Mouse (Mus musculus): ENCODE results near the gene Rabgap1. TPM values are rescaled to one million over a fixed set of nuclear protein-coding genes. Genes with fewer than 3 reads are reported as not detected.
"Not testable (repeated sequence)": the region's sequence is repeated elsewhere in the genome, so short reads cannot be mapped to it uniquely, and the experiment has no call there.

Gene Rabgap1
- total RNA-seq, 2 experiments from 2014 or later: 6.2 to 8.3 TPM

DNA sequence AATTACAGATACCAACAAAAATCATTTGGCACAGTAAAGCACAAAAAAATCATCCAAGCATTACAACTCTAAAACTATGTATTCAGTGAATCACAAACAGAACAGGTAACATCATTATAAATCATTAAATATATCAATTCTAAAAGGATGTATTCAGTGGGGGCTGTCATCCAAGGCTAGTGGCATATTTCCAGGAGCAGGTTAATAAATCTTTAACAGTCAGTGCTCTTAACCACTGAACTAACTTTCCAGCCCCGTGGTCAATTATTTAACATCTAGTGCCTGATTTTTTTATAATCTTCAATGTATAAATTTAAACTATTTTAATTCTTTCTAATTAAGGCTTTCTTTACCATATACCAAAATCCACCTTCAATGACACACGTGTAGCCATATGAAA, 62.8 kb downstream of the Rabgap1 start:
- ATAC-seq (replicated peaks; ENCODE audit: low FRiP score, poor library complexity, severe bottlenecking): not testable (repeated sequence)

DNA sequence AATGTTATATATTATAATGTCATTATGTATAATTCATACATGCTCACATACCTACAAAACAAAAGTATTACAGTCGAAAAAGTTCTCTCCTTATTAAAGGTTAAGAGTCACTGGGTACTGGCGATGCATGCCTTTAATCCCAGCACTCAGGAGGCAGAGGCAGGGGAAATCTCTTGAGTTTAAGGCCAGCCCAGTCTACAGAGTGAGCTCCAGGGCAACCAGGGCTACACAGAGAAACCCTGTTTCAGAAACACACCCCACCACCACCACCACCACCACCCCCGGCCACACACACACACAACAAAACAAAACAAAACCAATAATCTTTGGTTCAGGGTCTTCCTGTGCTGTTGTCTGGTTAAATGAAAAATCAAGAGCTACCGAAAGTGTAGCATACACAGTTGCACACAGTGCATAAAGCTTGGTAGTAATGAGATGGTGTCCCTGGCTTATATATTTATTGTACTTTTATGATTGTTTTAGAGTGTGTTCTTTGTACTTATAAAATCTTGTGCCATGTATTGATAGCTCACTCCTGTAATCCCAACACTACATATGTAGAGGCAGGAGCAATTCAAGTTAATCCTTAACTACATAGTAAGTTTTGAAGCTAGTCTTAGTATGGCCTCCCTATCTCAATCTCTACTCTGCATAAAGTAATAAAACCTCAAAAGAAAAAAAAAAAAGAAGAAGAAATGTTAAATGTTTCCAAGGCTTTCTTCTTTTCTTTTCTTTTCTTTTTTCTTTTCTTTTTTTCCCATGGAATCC, 68.2 kb downstream of the Rabgap1 start:
- ATAC-seq (replicated peaks; ENCODE audit: low FRiP score, poor library complexity, severe bottlenecking): no peak

DNA sequence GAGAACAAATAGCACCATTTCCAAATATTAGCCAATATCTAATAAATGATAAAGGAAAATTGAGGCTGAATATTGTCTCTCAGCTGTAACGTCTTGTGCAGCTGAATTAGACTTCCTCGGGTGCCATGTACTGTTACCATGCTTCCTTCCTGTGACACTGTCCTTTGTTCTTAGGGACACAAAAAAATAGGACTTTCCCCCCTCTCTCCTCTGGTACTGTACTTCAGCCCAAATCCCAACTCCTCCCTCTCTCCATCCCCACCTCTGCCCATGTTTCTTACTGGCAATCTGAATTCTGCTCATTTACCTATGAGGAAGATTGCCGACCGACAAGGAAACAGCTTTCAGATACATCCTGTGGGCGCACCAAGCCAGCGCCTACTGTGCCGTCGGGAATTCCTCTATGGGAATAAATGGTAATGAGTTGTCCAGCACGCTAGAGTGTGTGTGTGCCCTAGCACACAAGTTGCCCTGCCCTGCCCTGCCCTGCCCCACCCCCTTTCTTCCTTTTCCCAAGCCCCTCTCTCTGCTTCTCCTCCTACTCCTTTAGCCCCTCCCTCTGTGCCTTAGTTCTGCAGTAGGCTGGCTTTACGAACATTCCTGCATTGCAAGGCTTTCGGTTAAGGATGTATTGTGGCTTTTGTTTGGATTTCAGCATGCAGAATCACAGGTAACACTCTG, 73.1 kb downstream of the Rabgap1 start, which contains the start of gene Gpr21:
TSS of gene Gpr21 (plus strand) at position 303 of the 681 bp plus-strand sequence.
- ATAC-seq (replicated peaks; ENCODE audit: low FRiP score, poor library complexity, severe bottlenecking): no peak

DNA sequence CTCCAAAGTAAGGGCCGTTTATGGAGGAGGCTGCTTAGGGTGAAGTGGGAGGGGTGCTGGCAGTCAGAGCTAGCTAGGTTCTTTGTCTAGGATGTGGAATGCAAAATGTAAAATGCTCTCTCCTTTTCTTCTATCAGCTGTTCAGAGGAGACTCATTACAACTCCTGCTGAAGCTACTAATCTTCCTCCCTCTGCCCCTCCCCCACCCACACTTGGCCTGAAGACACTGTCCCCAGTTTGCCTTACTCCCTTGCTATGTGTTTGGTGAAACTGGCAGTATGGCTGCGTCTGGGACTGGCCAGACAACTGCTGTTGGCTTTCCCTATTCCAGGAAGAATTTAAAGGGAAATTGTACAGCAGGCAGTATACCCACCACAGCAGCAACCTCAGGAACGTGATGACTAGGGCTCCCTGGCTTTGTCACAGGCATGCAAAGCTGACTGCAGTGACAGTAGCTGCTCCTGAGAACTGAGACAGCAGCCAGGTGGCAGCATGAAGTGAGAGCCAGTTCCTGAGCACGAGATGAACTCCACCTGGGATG, 73.9 kb downstream of the Rabgap1 start:
- no peak for ATAC-seq (replicated peaks; ENCODE audit: low FRiP score, poor library complexity, severe bottlenecking)

DNA sequence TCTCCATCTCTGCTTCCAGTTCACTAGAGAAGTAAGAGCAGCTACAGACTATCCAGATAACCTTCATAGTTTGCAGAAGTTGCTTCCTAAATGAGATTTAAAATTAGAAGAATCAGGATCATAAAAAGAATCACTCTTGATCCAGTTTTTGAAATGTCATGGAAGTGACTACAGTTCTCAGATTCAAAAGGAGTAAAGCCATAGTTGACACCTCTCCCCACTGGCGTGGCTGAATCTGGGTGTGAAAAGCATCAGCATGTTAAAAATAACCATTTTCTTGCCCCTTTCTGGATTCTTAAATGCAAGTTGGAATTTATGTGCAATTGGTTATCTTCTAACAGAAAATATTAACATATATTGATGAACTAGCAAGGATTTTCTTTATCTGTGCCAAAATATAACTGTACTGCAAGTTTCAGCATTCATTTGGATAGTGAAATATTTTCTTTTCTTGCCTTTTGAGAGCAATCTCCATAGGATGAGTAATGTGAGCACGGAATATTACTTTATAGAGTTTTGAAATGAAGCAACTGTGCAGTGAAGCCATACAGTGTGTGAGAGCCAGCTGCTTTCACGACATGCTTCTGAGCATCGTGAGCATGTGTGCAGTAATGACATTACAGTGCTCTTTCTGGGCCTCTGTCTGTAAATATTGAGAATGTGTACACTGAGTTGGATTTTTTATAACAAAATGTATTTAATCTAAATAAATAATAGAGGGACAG, 75.6 kb downstream of the Rabgap1 start:
- no peak for ATAC-seq (replicated peaks; ENCODE audit: low FRiP score, poor library complexity, severe bottlenecking)

DNA sequence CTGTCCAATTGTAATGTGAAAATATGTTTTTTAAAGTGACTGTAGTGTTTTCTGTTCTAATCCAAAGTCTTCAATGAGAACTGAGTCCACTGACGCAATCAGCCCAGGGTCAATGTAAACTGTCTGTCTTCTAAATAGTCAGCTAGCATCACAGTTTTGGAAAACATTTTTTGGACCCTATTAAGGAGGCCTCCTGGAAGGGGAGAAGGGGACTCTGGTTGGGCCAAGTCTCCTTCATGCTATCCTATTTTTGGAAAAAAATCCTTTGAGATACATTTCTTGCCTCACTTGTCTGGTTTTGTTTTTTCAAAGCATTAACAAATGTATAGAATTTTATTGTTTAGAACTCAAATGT, 76.2 kb downstream of the Rabgap1 start:
- ATAC-seq (replicated peaks; ENCODE audit: low FRiP score, poor library complexity, severe bottlenecking): no peak

DNA sequence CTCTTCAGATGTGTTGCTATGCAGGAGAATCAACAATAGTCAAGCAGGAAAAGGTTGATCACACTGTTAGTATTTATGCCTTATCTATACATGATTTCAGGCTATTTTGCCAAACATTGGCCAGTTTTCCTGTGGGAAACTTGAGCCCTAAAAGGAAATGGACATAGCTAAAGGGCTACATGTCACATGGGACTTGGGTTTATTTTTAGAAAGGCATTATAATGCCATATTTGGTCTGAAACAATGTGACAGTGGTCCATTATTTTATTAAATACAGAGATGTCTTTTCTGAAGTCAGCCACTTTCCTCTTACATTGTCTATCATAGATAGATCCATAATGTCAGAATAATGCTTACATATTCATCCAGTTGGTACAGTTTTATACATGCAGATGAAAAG, 84.5 kb downstream of the Rabgap1 start:
- ATAC-seq (replicated peaks; ENCODE audit: low FRiP score, poor library complexity, severe bottlenecking): no peak

DNA sequence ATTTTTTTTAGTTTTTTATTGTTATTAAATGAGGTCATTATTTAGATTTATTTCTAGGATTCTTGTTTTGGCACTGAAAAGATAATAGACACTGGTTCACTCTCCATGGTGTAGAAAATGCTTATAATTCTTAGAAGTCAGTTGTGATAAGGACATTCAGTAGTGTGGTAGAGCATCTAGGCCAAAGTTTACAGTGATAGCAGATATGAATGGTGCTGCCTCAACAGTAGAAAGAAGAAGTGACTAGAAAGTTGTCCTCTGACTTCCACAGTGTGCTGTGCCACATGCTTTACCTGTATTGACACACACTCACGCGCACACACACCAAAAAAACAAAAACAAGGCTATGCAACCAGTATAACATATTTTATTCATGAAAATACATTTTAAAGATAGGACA, 86.3 kb downstream of the Rabgap1 start:
- ATAC-seq (replicated peaks; ENCODE audit: low FRiP score, poor library complexity, severe bottlenecking): no peak

DNA sequence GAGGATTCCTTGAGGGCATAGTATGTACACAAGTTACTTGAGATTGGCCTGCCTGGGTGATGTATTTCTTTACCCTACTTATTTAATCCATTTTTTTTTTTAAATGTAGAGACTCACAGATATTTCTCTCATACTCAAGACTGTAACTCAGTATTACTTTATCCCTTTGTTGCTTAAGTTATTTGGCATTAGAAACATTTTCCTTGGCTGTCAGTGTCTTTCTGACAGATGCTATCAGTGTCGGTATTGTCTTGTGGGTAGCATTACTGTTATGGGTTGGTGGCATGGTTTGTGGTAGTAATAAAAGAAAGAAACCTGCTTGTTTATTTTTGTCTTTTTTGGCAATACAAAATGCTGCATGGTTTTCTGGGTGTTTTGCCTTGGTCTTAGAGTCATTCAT, 87.7 kb downstream of the Rabgap1 start:
- no peak for ATAC-seq (replicated peaks; ENCODE audit: low FRiP score, poor library complexity, severe bottlenecking)

DNA sequence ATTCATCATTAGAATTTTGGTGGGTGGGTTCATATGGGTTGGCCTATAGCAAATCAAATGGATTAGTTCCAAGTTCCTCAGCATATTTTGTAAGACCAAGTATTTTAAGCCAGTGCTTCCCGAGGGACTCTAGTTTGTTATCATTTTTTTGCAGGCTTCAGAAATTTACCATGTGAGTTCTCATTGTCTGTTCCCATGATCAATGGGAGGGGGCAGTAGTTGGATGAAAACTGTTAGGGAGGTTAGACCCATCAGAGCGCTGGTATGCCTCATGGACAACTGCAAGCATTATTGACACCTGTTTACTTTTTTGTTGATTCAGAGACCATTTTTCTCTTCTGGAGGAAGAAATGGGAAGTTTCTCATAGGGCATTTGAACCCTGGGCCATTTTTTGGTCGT, 88.6 kb downstream of the Rabgap1 start:
- ATAC-seq (replicated peaks; ENCODE audit: low FRiP score, poor library complexity, severe bottlenecking): no peak

DNA sequence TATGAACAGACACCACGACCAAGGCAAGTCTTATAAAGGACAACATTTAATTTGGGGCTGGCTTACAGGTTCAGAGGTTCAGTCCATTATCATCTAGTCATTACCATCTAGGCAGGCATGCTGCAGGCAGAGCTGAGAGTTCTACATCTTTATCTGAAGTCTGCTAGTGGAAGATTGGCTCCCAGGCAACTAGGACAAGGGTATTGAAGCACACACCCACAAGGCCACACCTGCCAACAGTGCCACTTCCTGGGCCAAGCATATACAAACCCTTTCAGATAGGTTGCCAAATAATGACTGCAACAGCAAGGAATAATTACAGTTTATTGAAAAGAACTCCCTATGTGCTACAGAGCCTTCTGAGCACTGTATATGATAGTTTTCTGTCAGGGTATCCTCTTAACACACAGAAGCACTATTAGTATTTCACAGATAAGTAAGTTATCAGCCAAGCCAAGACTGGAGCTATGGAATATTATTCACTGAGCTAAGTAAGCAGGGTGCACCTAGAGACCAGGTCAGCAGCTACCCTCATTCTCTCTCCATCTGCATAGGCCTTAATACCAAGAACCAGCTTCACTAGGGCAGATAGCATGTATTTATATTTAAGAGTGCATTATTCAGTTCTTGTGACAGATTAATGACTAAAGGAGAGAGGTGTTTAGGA, 106.4 kb downstream of the Rabgap1 start:
- peak; percentile 91 for ATAC-seq (replicated peaks; ENCODE audit: low FRiP score, poor library complexity, severe bottlenecking)

DNA sequence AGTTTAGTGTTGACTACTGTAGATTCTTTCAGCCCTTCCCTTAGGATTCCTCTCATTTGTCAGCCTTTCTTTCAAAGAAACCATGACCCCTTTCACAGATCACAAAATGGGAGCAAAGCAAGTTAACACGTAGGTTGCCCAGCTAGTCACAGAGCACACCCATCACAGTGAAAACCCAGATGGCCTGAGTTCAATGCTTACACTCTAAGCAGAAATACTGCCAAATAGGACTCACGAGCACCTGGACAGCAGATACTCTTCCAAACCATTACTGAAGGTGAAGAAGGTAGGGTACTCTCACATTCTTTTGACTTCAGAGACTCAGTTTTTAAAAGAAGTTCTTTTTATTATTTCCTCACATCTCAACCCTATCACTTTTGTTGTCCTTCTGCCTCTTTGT, 113.3 kb downstream of the Rabgap1 start:
- ATAC-seq (replicated peaks; ENCODE audit: low FRiP score, poor library complexity, severe bottlenecking): no peak

DNA sequence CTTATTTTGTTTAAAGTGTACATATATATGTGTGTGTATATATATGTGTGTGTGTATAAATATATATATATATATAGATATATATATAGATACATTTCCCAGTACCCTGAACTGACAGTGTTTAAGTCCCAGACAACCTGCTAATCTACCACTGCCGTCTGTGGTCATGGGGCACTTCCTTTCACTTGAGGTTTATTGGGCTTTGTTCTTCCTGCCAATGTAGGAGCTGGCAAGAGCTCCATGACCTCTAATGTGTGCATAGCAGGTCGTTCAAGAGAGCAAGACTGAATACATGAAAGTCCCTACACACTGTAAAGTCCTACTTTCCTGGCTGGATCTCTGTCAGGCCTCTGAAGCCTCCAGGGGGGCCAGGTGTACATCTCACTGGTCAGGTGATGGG, 122.5 kb downstream of the Rabgap1 start:
- no peak for ATAC-seq (replicated peaks; ENCODE audit: low FRiP score, poor library complexity, severe bottlenecking)

DNA sequence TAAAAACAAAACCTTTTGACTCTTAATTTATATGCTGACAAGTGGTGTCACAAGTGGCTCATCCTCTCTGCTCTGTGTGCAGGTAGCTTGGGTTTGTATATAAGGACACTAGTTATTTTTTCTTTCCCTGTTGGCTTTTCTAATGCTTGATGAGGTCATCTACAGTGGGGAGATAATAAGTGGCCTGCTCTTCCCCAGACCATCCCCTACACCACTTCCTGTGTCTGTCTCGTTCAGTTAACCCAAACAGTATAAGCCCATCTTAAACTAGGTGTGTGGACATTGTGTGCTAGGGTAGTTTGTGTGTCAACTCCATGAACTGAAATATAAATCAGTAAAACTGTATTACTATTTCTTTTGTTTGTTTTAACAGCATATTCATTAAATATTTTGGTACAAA, 123.0 kb downstream of the Rabgap1 start:
- no peak for ATAC-seq (replicated peaks; ENCODE audit: low FRiP score, poor library complexity, severe bottlenecking)

DNA sequence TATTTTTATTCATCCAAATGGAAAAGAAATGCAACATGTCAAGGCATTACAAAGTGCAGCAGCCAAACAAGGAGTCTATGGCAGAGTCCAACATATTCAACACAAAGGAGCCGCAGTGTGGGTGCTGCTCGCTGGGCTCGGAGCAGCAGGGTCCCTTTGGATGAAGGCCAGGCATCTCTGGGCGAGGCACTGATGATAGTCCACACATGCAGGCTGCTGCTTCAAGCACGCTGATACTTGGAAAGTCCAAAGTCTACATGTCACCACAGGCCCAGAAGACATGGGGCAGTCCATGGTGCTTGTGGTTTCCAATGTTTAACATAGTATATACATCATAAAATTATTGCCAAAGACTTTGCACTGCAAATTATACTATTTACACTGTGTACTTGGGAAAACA, 126.8 kb downstream of the Rabgap1 start:
- no peak for ATAC-seq (replicated peaks; ENCODE audit: low FRiP score, poor library complexity, severe bottlenecking)

DNA sequence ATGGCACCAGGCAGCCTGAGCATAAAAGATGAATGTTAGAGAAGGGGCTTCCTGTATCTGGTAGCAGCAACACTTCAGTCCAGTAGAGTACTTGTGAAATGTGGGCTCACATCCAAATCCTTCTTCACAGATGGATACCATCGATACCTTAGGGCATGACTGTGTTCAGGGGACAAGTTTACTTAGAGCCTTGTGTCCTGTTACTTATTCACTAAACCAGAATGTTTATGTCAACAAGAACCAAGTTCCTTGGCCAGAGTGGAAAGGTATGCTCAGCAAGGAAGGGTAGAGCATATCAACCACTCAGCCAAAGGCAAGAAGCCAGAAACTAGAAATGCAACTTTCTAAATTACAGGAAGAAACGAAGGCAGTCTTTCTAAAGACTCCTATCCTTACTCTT, 127.6 kb downstream of the Rabgap1 start:
- no peak for ATAC-seq (replicated peaks; ENCODE audit: low FRiP score, poor library complexity, severe bottlenecking)

DNA sequence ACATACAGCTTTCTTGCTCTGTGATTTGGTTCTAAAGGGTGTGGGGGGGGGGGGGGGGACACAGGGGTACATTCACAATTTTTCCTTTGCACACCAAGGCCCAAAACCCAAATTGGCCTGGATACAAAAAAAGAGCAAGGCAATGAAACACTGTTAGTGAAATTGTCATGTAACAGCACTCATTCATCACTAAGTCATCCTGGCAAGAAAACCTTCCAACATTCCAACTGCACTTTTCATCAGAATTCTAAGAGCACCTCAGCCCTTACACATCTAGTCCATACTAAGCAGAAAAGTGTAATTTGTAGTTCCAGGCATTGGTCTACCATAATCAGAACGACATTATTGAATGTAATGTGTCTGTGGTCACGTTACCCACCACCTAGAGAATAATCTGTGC, 129.1 kb downstream of the Rabgap1 start:
- no peak for ATAC-seq (replicated peaks; ENCODE audit: low FRiP score, poor library complexity, severe bottlenecking)

DNA sequence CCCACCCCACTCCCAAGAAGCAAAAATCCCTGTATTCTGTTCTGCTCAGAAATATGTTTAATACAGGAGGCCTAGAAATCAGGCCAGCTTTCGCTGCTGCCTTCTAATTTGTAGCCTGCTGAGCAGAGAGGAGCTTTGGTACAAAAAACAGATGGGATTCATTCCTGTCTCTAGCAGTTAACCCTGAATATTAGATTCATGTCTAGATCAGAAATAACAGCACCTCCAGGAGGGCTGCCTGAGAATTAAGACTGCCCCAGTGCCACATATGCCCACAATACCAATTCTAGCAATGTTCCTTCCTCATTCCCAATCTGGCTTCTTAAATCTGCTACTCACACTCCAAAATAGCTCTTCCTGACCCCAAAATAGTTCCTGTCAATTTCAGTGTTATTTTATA, 133.6 kb downstream of the Rabgap1 start:
- ATAC-seq (replicated peaks; ENCODE audit: low FRiP score, poor library complexity, severe bottlenecking): no peak

DNA sequence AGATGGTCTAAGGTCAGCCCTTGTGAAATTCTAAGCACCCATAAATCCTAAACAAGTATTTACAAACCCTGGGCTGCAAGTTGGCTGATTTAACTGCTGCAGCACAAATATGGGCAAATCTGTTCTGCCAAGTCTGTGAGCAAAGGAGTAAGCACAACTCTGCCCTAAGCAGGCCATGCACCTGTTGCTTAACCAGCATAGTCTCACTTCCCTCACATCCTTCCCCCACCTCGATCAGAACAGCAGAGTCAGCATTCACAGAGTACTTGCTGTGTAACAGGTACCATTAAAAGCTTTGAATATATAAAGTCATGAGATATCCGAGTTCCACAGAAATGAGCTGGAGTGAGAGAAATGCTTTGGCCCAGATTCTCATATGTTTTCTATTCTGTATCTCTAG, 135.1 kb downstream of the Rabgap1 start:
- ATAC-seq (replicated peaks; ENCODE audit: low FRiP score, poor library complexity, severe bottlenecking): no peak

DNA sequence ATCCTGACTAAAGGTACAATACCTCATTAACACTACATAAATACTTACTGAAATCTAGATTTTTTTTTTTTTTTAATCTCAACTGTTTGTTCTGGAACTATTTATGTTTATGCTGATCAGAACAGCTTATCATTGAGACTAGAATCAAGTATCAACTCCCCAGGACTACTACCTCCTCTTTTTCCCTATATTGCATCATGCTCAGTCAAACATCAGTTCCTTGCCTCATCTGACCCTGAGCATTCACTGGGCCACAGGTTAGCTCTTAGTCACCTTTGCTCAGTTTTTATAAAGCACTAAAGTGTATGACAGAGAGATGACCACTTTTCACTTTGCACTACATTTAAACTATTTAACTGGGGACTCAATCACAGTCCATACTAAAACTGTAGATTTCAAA, 144.8 kb downstream of the Rabgap1 start:
- ATAC-seq (replicated peaks; ENCODE audit: low FRiP score, poor library complexity, severe bottlenecking): no peak
